Mouse (Mus musculus) neural tube, embryonic 11.5 days (tissue): ENCODE data around the gene Ppp1r1c. TPM values are rescaled to one million over a fixed set of nuclear protein-coding genes. Genes with fewer than 3 reads are reported as not detected.
A peak's percentile ranks its signal among the peaks of the same experiment; 100 is the strongest.

Experiments used
- ATAC-seq: fragments of 200-750 bp; cut with Nextera tagmentation; 2 replicates; pipeline ENCODE4 v1.8.0; 2017; ENCODE audit warnings: moderate number of reproducible peaks, mild to moderate bottlenecking, moderate TSS enrichment, moderate library complexity; ENCODE audit not compliant: insufficient read depth, low FRiP score, low TSS enrichment
- DNase-seq: peaks from one replicate; pipeline ENCODE4 v3.0.0-alpha.2; 2015; ENCODE audit warnings: low spot score
- H3K27ac ChIP-seq: fragments of 300-500 bp; sonication (generic); 2 replicates; pipeline ENCODE4 v1.5.1; 2014; ENCODE audit warnings: low read depth, mild to moderate bottlenecking, low read length
- H3K27me3 ChIP-seq: fragments of 300-500 bp; sonication (generic); 2 replicates; pipeline ENCODE4 v1.6.1; 2014; ENCODE audit warnings: mild to moderate bottlenecking, low read length, mixed read lengths; ENCODE audit not compliant: control insufficient read depth, insufficient read depth
- H3K36me3 ChIP-seq: fragments of 300-500 bp; sonication (generic); 2 replicates; pipeline ENCODE4 v1.6.1; 2014; ENCODE audit warnings: mild to moderate bottlenecking, low read length, moderate library complexity, mixed read lengths; ENCODE audit not compliant: control insufficient read depth, insufficient read depth
- H3K4me1 ChIP-seq: fragments of 300-500 bp; sonication (generic); 2 replicates; pipeline ENCODE4 v1.6.1; 2014; ENCODE audit warnings: low read length, mixed read lengths; ENCODE audit not compliant: control insufficient read depth, insufficient read depth
- H3K4me2 ChIP-seq: fragments of 300-500 bp; sonication (generic); 2 replicates; pipeline ENCODE4 v1.6.1; 2014; ENCODE audit warnings: low read depth, mild to moderate bottlenecking, moderate library complexity
- H3K4me3 ChIP-seq: fragments of 300-500 bp; sonication (generic); 2 replicates; pipeline ENCODE4 v1.5.1; 2014; ENCODE audit warnings: low read depth, low read length
- H3K9ac ChIP-seq: fragments of 300-500 bp; sonication (generic); 2 replicates; pipeline ENCODE4 v1.6.1; 2014; ENCODE audit warnings: mild to moderate bottlenecking, low read length
- H3K9me3 ChIP-seq: fragments of 300-500 bp; sonication (generic); 2 replicates; pipeline ENCODE4 v1.6.1; 2016; ENCODE audit warnings: low read length; ENCODE audit not compliant: control insufficient read depth
- WGBS: fragments of 180-500 bp; shearing (Covaris S2); extraction: QIAGEN DNeasy Blood & Tissue Kit; methylation state at CpG from one replicate; pipeline ENCODE4 v1.1.7; 2014; 5-methylcytosine and 5-hydroxymethylcytosine counted together
- polyA plus RNA-seq: library from polyadenylated mRNA; unstranded; fragments of >200 nt; fragmentation: Nextera tagmentation; extraction: Ambion mirVana; gene quantifications from 2 replicates; pipeline ENCODE4 v1.2.1, GENCODE M21; 2014

Ppp1r1c gene
- polyA plus RNA-seq, 1 experiment from 2014 or later = 53.6 TPM

GRCm38 (mm10) chr2:79765032-79765431, 57.5 kb downstream of the Ppp1r1c start:
- Histone ChIP-seq H3K9ac (no peak overlapping the region), H3K4me2 (no peak overlapping the region), H3K27me3 (no peaks in the 10 kb centered on the region), H3K27ac (no peak overlapping the region), H3K36me3 (no peaks in the 10 kb centered on the region), H3K4me1 (no peaks in the 10 kb centered on the region), H3K4me3 (no peak overlapping the region), H3K9me3 (no peaks in the 10 kb centered on the region)
- DNase-seq = no peak
- ATAC-seq = no peak
- WGBS = 89% methylated on average over 3 of the region's 3 CpGs

GRCm38 (mm10) chr2:79765723-79766122, 58.1 kb downstream of the Ppp1r1c start:
- Histone ChIP-seq H3K4me2 (no peak overlapping the region), H3K9ac (no peak overlapping the region), H3K27ac (no peak overlapping the region), H3K4me1 (no peaks in the 10 kb centered on the region), H3K9me3 (no peaks in the 10 kb centered on the region), H3K4me3 (no peak overlapping the region), H3K27me3 (no peaks in the 10 kb centered on the region), H3K36me3 (no peaks in the 10 kb centered on the region)
- ATAC-seq (no peak), DNase-seq (no peak)
- WGBS = 77% methylated on average over 7 of the region's 7 CpGs

- no peak for ATAC-seq
- no peak overlapping the region for H3K4me2 ChIP-seq
- DNase-seq = no peak
- H3K36me3 ChIP-seq = no peaks in the 10 kb centered on the region
- no peak overlapping the region for H3K27ac ChIP-seq
- no peak overlapping the region for H3K4me3 ChIP-seq
- H3K27me3 ChIP-seq = no peaks in the 10 kb centered on the region
- no peak overlapping the region for H3K9ac ChIP-seq
- no peaks in the 10 kb centered on the region for H3K9me3 ChIP-seq
- 88% methylated on average over 2 of the region's 2 CpGs for WGBS
- no peaks in the 10 kb centered on the region for H3K4me1 ChIP-seq
Measured at GRCm38 (mm10) chr2:79768625-79769024, 61.0 kb downstream of the Ppp1r1c start.

GRCm38 (mm10) chr2:79770307-79770706, 62.7 kb downstream of the Ppp1r1c start:
- 63% methylated on average over 3 of the region's 3 CpGs for WGBS
- Histone ChIP-seq H3K4me2 (no peak overlapping the region), H3K9me3 (no peaks in the 10 kb centered on the region), H3K36me3 (no peaks in the 10 kb centered on the region), H3K4me1 (no peaks in the 10 kb centered on the region), H3K27me3 (no peaks in the 10 kb centered on the region), H3K9ac (no peak overlapping the region), H3K4me3 (no peak overlapping the region), H3K27ac (no peak overlapping the region)
- ATAC-seq = no peak
- no peak for DNase-seq

GRCm38 (mm10) chr2:79774372-79774771, 66.8 kb downstream of the Ppp1r1c start:
- WGBS = 5% methylated on average over 5 of the region's 5 CpGs
- H3K4me1 ChIP-seq = no peaks in the 10 kb centered on the region
- no peak overlapping the region for H3K4me2 ChIP-seq
- H3K36me3 ChIP-seq = no peaks in the 10 kb centered on the region
- H3K9ac ChIP-seq = no peak overlapping the region
- no peak overlapping the region for H3K4me3 ChIP-seq
- no peaks in the 10 kb centered on the region for H3K9me3 ChIP-seq
- H3K27ac ChIP-seq = no peak overlapping the region
- DNase-seq = peak; percentile 73
- no peak for ATAC-seq
- no peaks in the 10 kb centered on the region for H3K27me3 ChIP-seq

GRCm38 (mm10) chr2:79777801-79778200, 70.2 kb downstream of the Ppp1r1c start:
- Histone ChIP-seq H3K36me3 (no peaks in the 10 kb centered on the region), H3K9me3 (no peaks in the 10 kb centered on the region), H3K4me3 (no peak overlapping the region), H3K9ac (no peak overlapping the region), H3K4me2 (no peak overlapping the region), H3K27ac (no peak overlapping the region), H3K27me3 (no peaks in the 10 kb centered on the region), H3K4me1 (no peaks in the 10 kb centered on the region)
- DNase-seq (no peak), ATAC-seq (no peak)
- 70% methylated on average over 2 of the region's 2 CpGs for WGBS

- H3K4me2 ChIP-seq = no peak overlapping the region
- no peak overlapping the region for H3K9ac ChIP-seq
- no peaks in the 10 kb centered on the region for H3K36me3 ChIP-seq
- no peaks in the 10 kb centered on the region for H3K9me3 ChIP-seq
- no peaks in the 10 kb centered on the region for H3K27me3 ChIP-seq
- H3K4me1 ChIP-seq = no peaks in the 10 kb centered on the region
- 73% methylated on average over 7 of the region's 7 CpGs for WGBS
- no peak overlapping the region for H3K27ac ChIP-seq
- ATAC-seq = no peak
- H3K4me3 ChIP-seq = no peak overlapping the region
- DNase-seq = no peak
Measured at GRCm38 (mm10) chr2:79780772-79781171, 73.2 kb downstream of the Ppp1r1c start.

GRCm38 (mm10) chr2:79785541-79786134, 78.1 kb downstream of the Ppp1r1c start:
- no peak for DNase-seq
- no peak overlapping the region for H3K4me2 ChIP-seq
- no peak overlapping the region for H3K4me3 ChIP-seq
- no peak for ATAC-seq
- H3K27me3 ChIP-seq = no peaks in the 10 kb centered on the region
- no peaks in the 10 kb centered on the region for H3K4me1 ChIP-seq
- H3K9ac ChIP-seq = no peak overlapping the region
- WGBS = 72% methylated on average over 8 of the region's 8 CpGs
- H3K9me3 ChIP-seq = no peaks in the 10 kb centered on the region
- no peaks in the 10 kb centered on the region for H3K36me3 ChIP-seq
- H3K27ac ChIP-seq = no peak overlapping the region

- no peaks in the 10 kb centered on the region for H3K36me3 ChIP-seq
- H3K9ac ChIP-seq = no peak overlapping the region
- H3K4me1 ChIP-seq = no peaks in the 10 kb centered on the region
- no peak for DNase-seq
- no peaks in the 10 kb centered on the region for H3K9me3 ChIP-seq
- no peak overlapping the region for H3K4me3 ChIP-seq
- 89% methylated on average over 11 of the region's 11 CpGs for WGBS
- no peaks in the 10 kb centered on the region for H3K27me3 ChIP-seq
- ATAC-seq = no peak
- no peak overlapping the region for H3K27ac ChIP-seq
- no peak overlapping the region for H3K4me2 ChIP-seq
Measured at GRCm38 (mm10) chr2:79786467-79786866, 78.9 kb downstream of the Ppp1r1c start.
